Mouse (Mus musculus): ENCODE measurements around the gene Tnfrsf11a. TPM values are rescaled to one million over a fixed set of nuclear protein-coding genes. Genes with fewer than 3 reads are reported as not detected.

Gene Tnfrsf11a
- polyA plus RNA-seq, 1 experiment from 2014 or later = 0.38 TPM

Other genes starting within 250 kb of the Tnfrsf11a start
- 4.7 and 4.8 TPM in 2 replicates for gene Pign, start 117.0 kb upstream of the Tnfrsf11a start, polyA plus RNA-seq (2015; fragmentation: Nextera tagmentation; extraction: Ambion mirVana)
- 11.5 TPM in 2 replicates for gene Relch, start 116.9 kb upstream of the Tnfrsf11a start, polyA plus RNA-seq (2015; fragmentation: Nextera tagmentation; extraction: Ambion mirVana)
- gene Zcchc2, start 209.7 kb downstream of the Tnfrsf11a start, polyA plus RNA-seq (2015; fragmentation: Nextera tagmentation; extraction: Ambion mirVana) = 1.0 and 1.2 TPM in 2 replicates